Mouse (Mus musculus) heart, postnatal 0 days (tissue): ENCODE measurements at regions not wholly inside any gene's neighbourhood (a gene's known extent, or its start where the extent isn't known, plus 50 kb on each side); places are given as distances from the start of the nearest gene placed in this dataset.
"Not testable (repeated sequence)": the region's sequence is repeated elsewhere in the genome, so short reads cannot be mapped to it uniquely, and the experiment has no call there.

ENCODE experiments used
- ATAC-seq: fragments of 200-750 bp; cut with Nextera tagmentation; 2 replicates; pipeline ENCODE4 v1.8.0; 2017; ENCODE audit warnings: low read depth, moderate number of reproducible peaks, moderate library complexity; ENCODE audit not compliant: insufficient read depth
- DNase-seq: peaks from one replicate; pipeline ENCODE4 v3.0.0-alpha.2; 2016; ENCODE audit warnings: low spot score
- H3K27ac ChIP-seq: fragments of 300-500 bp; sonication (generic); 2 replicates; pipeline ENCODE4 v1.5.1; 2014; ENCODE audit warnings: low read depth, mild to moderate bottlenecking
- H3K27me3 ChIP-seq: fragments of 300-500 bp; sonication (generic); 2 replicates; pipeline ENCODE4 v1.6.1; 2014; ENCODE audit warnings: low read length, mixed read lengths; ENCODE audit not compliant: control insufficient read depth, insufficient read depth
- H3K36me3 ChIP-seq: fragments of 300-500 bp; sonication (generic); replicated peaks from 2 replicates; pipeline ENCODE4 v1.6.1; 2014; ENCODE audit warnings: low read length, mixed read lengths; ENCODE audit not compliant: control insufficient read depth, insufficient read depth
- H3K4me1 ChIP-seq: fragments of 300-500 bp; sonication (generic); 2 replicates; pipeline ENCODE4 v1.6.1; 2014; ENCODE audit warnings: antibody characterized with exemption; ENCODE audit not compliant: control insufficient read depth, insufficient read depth
- H3K4me2 ChIP-seq: fragments of 300-500 bp; sonication (generic); 2 replicates; pipeline ENCODE4 v1.6.1; 2014; ENCODE audit warnings: low read depth, mild to moderate bottlenecking, low read length, moderate library complexity
- H3K4me3 ChIP-seq: fragments of 300-500 bp; sonication (generic); 2 replicates; pipeline ENCODE4 v1.5.1; 2014; ENCODE audit warnings: low read depth, low read length
- H3K9ac ChIP-seq: fragments of 300-500 bp; sonication (generic); replicated peaks from 2 replicates; pipeline ENCODE4 v1.6.1; 2014; ENCODE audit warnings: low read depth, low read length, mixed read lengths
- H3K9me3 ChIP-seq: fragments of 300-500 bp; sonication (generic); replicated peaks from 2 replicates; pipeline ENCODE4 v1.6.1; 2016; ENCODE audit warnings: low read length; ENCODE audit not compliant: control insufficient read depth
- CTCF ChIP-seq: IDR thresholded peaks from 2 replicates; pipeline ENCODE4 v1.5.1; 2016; ENCODE audit warnings: antibody characterized with exemption, control low read depth, low read depth
- EP300 ChIP-seq: IDR thresholded peaks from 2 replicates; pipeline ENCODE4 v1.6.1; 2016; ENCODE audit warnings: antibody characterized with exemption, low read depth
- WGBS: fragments of 180-500 bp; shearing (Covaris S2); extraction: QIAGEN DNeasy Blood & Tissue Kit; methylation state at CpG from one replicate; pipeline ENCODE4 v1.1.7; 2014; 5-methylcytosine and 5-hydroxymethylcytosine counted together

DNA sequence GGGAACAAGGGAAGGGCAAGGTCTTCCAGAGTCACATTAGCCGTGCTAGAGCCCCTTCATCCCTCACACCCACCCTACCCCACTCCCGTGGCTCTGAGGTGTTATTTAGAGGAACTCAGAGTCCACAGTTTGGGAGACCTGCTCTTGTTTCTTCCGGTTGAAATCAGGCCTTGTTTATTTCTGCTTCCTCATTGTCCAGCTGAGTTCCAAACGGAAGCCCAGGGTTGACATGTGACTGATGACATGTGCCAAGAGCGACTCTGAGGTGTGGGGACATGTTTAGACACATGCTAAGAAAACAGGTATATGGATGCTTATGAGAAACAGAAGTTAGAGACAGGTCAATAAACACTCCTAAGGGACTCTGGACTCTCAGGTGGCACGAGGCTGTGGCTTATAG lies 137.5 kb upstream of the Sulf2 start:
- Histone ChIP-seq H3K27ac (no peak overlapping the region), H3K4me2 (no peak overlapping the region), H3K36me3 (no peaks in the 10 kb centered on the region), H3K9me3 (no peaks in the 10 kb centered on the region), H3K4me3 (no peak overlapping the region), H3K9ac (no peak overlapping the region), H3K27me3 (no peaks in the 10 kb centered on the region), H3K4me1 (peaks cover 10% of the 10 kb centered on the region)
- WGBS, result 68% methylated on average over 6 of the region's 6 CpGs
- ATAC-seq, result no peak
- TF ChIP-seq CTCF (no peak), EP300 (no peak)
- no peak for DNase-seq

- Histone ChIP-seq H3K4me1 (peaks cover 10% of the 10 kb centered on the region), H3K9me3 (no peaks in the 10 kb centered on the region), H3K4me3 (no peak overlapping the region), H3K27me3 (no peaks in the 10 kb centered on the region), H3K27ac (no peak overlapping the region), H3K9ac (no peak overlapping the region), H3K36me3 (no peaks in the 10 kb centered on the region), H3K4me2 (no peak overlapping the region)
- WGBS, result 22% methylated on average over 6 of the region's 6 CpGs
- no peak for TF ChIP-seq EP300
- TF ChIP-seq CTCF, result no peak
- ATAC-seq, result peak; percentile 67
- peak; percentile 36 for DNase-seq
Measured at GRCm38 (mm10) chr2:166291266-166291665, 135.8 kb upstream of the Sulf2 start.

DNA sequence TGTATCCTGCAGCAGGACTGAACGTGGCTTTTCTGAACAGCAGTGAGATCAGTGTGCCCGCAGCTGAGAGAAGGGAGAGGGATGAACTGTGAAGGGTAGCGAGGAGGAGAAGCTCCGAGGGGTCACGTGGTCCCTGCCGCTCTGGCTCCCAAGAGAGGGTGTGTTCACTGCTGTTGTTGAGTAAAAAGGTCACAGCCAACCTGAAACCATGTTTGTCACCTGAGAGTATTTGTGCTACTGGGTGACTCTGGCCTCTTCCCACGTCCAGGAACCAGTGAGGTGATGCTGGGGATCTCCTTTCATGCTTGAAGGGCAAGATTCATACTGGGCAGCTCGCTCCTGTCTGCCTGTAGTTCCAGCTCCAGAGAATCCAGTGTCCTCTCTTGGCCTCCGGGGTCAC lies 135.4 kb upstream of the Sulf2 start:
- ATAC-seq (no peak), DNase-seq (no peak)
- 61% methylated on average over 9 of the region's 9 CpGs for WGBS
- H3K27me3 ChIP-seq, result no peaks in the 10 kb centered on the region
- no peak overlapping the region for H3K9ac ChIP-seq
- H3K27ac ChIP-seq, result no peak overlapping the region
- H3K4me2 ChIP-seq, result no peak overlapping the region
- TF ChIP-seq EP300 (no peak), CTCF (no peak)
- H3K36me3 ChIP-seq, result no peaks in the 10 kb centered on the region
- H3K4me3 ChIP-seq, result no peak overlapping the region
- peaks cover 10% of the 10 kb centered on the region for H3K4me1 ChIP-seq
- no peaks in the 10 kb centered on the region for H3K9me3 ChIP-seq

DNA sequence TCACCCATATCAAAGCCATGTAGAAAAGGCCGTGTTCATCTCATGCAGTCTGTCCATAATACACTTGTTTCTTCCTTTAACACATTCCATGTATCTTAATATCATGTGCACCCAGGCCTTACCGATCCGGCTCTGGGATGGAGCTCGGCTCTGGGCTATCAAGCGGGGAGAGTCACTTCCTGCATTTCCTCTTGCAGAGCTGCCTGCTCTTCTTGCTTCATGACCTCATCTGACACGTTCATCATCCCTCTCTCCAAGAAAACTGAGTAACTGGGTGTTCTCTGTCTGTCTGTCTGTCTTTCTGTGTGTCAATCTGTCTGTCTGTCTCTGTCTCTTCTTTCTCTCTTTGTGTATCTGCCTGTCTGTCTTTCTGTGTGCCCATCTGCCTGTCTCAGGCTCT lies 133.7 kb upstream of the Sulf2 start:
- no peaks in the 10 kb centered on the region for H3K27me3 ChIP-seq
- no peak overlapping the region for H3K27ac ChIP-seq
- H3K4me1 ChIP-seq, result peaks cover 10% of the 10 kb centered on the region
- H3K9me3 ChIP-seq, result no peaks in the 10 kb centered on the region
- 0 out of 2 replicates have a peak, but pooled peaks have one; percentile 14 for ATAC-seq
- WGBS, result 57% methylated on average over 6 of the region's 6 CpGs
- H3K36me3 ChIP-seq, result no peaks in the 10 kb centered on the region
- H3K4me2 ChIP-seq, result no peak overlapping the region
- peak; percentile 21 for DNase-seq
- TF ChIP-seq CTCF (no peak), EP300 (no peak)
- no peak overlapping the region for H3K9ac ChIP-seq
- no peak overlapping the region for H3K4me3 ChIP-seq

DNA sequence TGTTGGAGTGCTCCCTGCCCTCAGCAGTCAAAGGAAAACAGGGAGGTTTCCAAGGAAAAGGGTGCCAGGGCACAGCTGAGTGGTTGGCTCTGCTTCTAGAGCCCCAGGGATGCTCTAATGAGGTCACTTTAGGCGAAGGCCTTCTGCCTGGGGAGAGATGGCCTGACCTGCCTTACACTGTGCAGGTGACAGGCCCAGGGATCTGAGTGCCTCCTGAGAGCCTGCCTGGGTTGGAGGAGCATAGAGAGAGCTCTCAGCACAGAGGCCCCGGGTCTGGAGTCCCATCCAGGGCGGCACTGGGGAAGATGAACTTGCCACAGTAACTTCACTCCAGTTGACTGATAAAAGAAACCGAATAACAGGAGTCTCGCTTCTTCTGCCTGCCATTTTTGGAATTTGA lies 125.7 kb upstream of the Sulf2 start:
- H3K4me3 ChIP-seq, ATAC-seq, H3K27me3 ChIP-seq, DNase-seq, H3K9ac ChIP-seq, H3K27ac ChIP-seq, H3K36me3 ChIP-seq, H3K9me3 ChIP-seq, H3K4me1 ChIP-seq, H3K4me2 ChIP-seq: not testable (repeated sequence)
- WGBS, result no CpG with 5 or more reads among the region's 5 CpGs

DNA sequence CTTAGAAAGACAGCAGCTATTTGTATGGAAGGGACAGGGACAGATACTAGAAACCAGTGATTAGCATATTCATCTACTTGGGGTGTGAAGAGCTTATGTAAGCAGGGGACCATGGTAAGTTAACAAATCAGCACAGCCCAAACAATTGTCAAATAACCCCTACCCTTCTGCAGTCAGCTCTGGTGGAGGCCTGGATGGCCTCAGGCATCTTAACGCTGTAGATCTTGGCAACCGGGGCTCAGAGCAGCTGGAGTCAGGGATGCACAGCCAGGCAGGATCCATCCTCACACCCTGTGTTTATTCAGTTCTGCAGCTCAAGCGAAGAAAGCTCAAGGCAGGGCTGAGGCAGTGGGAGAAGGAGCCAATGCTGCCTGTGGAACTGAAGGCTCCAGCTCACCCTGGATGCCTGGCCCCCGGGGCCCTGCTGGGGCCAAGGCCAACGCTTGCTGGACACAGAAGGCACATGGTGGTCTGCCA lies 125.2 kb upstream of the Sulf2 start:
- no peak overlapping the region for H3K4me3 ChIP-seq
- no peaks in the 10 kb centered on the region for H3K4me1 ChIP-seq
- H3K27me3 ChIP-seq, result no peaks in the 10 kb centered on the region
- no peak for ATAC-seq
- WGBS, result 74% methylated on average over 5 of the region's 5 CpGs
- TF ChIP-seq EP300, result no peak
- TF ChIP-seq CTCF, result no peak
- no peak overlapping the region for H3K9ac ChIP-seq
- no peaks in the 10 kb centered on the region for H3K9me3 ChIP-seq
- H3K27ac ChIP-seq, result no peak overlapping the region
- no peaks in the 10 kb centered on the region for H3K36me3 ChIP-seq
- DNase-seq, result no peak
- no peak overlapping the region for H3K4me2 ChIP-seq
